Mouse (Mus musculus): ENCODE results near the gene Tspan11. TPM values are rescaled to one million over a fixed set of nuclear protein-coding genes. Genes with fewer than 3 reads are reported as not detected.

Gene Tspan11
- polyA plus RNA-seq, 1 experiment from 2014 or later, result 7.8 TPM

- Histone ChIP-seq H3K27me3 (ENCODE audit: insufficient read depth, low read length) (no peaks in the 10 kb centered on the region), H3K4me1 (ENCODE audit: insufficient read depth, low read length) (peaks cover 7% of the 10 kb centered on the region), H3K9ac (replicated peaks; ENCODE audit: low read length) (no peak overlapping the region), H3K36me3 (ENCODE audit: insufficient read depth, low read length) (no peaks in the 10 kb centered on the region), H3K9me3 (ENCODE audit: low read length) (no peaks in the 10 kb centered on the region), H3K4me3 (ENCODE audit: low read length) (no peak overlapping the region), H3K27ac (ENCODE audit: low read length) (no peak overlapping the region), H3K4me2 (replicated peaks; ENCODE audit: low read depth, low read length) (no peak overlapping the region)
- WGBS, result 86% methylated on average over 8 of the region's 8 CpGs
- no peak for ATAC-seq (ENCODE audit: low FRiP score, low TSS enrichment)
These were observed 14.8 kb upstream of the Tspan11 start for GRCm38 (mm10) chr6:127872581-127872980.

GRCm38 (mm10) chr6:127875883-127876282 lies 11.5 kb upstream of the Tspan11 start:
- Histone ChIP-seq H3K9ac (replicated peaks; ENCODE audit: low read length) (no peak overlapping the region), H3K4me3 (ENCODE audit: low read length) (no peak overlapping the region), H3K4me1 (ENCODE audit: insufficient read depth, low read length) (no peaks in the 10 kb centered on the region), H3K27ac (ENCODE audit: low read length) (no peak overlapping the region), H3K27me3 (ENCODE audit: insufficient read depth, low read length) (no peaks in the 10 kb centered on the region), H3K4me2 (replicated peaks; ENCODE audit: low read depth, low read length) (no peak overlapping the region), H3K36me3 (ENCODE audit: insufficient read depth, low read length) (no peaks in the 10 kb centered on the region), H3K9me3 (ENCODE audit: low read length) (peaks cover 8% of the 10 kb centered on the region; the same call in 1 of the 2 replicates)
- no peak for ATAC-seq (ENCODE audit: low FRiP score, low TSS enrichment)
- 58% methylated on average over 11 of the region's 11 CpGs for WGBS

GRCm38 (mm10) chr6:127876436-127876835 lies 11.0 kb upstream of the Tspan11 start:
- H3K9me3 ChIP-seq (ENCODE audit: low read length), result peaks cover 8% of the 10 kb centered on the region; the same call in 1 of the 2 replicates
- no peak overlapping the region for H3K27ac ChIP-seq (ENCODE audit: low read length)
- no peak for ATAC-seq (ENCODE audit: low FRiP score, low TSS enrichment)
- H3K36me3 ChIP-seq (ENCODE audit: insufficient read depth, low read length), result no peaks in the 10 kb centered on the region
- 82% methylated on average over 9 of the region's 9 CpGs for WGBS
- no peak overlapping the region for H3K9ac ChIP-seq (replicated peaks; ENCODE audit: low read length)
- H3K4me2 ChIP-seq (replicated peaks; ENCODE audit: low read depth, low read length), result no peak overlapping the region
- H3K27me3 ChIP-seq (ENCODE audit: insufficient read depth, low read length), result no peaks in the 10 kb centered on the region
- H3K4me1 ChIP-seq (ENCODE audit: insufficient read depth, low read length), result no peaks in the 10 kb centered on the region
- H3K4me3 ChIP-seq (ENCODE audit: low read length), result no peak overlapping the region

GRCm38 (mm10) chr6:127877026-127877425 lies 10.4 kb upstream of the Tspan11 start:
- H3K4me3 ChIP-seq (ENCODE audit: low read length), result no peak overlapping the region
- no peaks in the 10 kb centered on the region for H3K27me3 ChIP-seq (ENCODE audit: insufficient read depth, low read length)
- H3K4me1 ChIP-seq (ENCODE audit: insufficient read depth, low read length), result no peaks in the 10 kb centered on the region
- no peak for ATAC-seq (ENCODE audit: low FRiP score, low TSS enrichment)
- no peak overlapping the region for H3K27ac ChIP-seq (ENCODE audit: low read length)
- no peaks in the 10 kb centered on the region for H3K36me3 ChIP-seq (ENCODE audit: insufficient read depth, low read length)
- H3K9me3 ChIP-seq (ENCODE audit: low read length), result peaks cover 8% of the 10 kb centered on the region; the same call in 1 of the 2 replicates
- no peak overlapping the region for H3K9ac ChIP-seq (replicated peaks; ENCODE audit: low read length)
- 64% methylated on average over 12 of the region's 12 CpGs for WGBS
- no peak overlapping the region for H3K4me2 ChIP-seq (replicated peaks; ENCODE audit: low read depth, low read length)

DNA sequence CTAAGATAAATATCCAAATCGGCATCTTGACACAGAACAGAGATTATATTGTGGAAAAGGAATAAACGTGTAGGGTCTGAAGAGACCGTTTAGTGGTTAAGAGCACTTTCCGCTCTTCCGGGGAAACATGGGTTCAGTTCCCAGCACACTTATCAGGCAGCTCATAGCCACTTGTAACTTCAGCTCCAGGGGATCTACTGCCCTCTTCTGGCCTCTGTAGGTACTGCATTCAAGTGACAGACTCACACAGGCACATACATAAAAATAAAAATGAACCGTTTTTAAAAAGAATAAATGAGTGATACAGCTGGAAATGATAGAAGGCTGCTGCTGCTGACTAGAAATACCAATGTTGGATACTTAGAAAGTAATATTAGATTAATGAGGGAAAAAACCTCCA lies 7.9 kb upstream of the Tspan11 start:
- no peaks in the 10 kb centered on the region for H3K27me3 ChIP-seq (ENCODE audit: insufficient read depth, low read length)
- ATAC-seq (ENCODE audit: low FRiP score, low TSS enrichment), result no peak
- 93% methylated on average over 6 of the region's 6 CpGs for WGBS

DNA sequence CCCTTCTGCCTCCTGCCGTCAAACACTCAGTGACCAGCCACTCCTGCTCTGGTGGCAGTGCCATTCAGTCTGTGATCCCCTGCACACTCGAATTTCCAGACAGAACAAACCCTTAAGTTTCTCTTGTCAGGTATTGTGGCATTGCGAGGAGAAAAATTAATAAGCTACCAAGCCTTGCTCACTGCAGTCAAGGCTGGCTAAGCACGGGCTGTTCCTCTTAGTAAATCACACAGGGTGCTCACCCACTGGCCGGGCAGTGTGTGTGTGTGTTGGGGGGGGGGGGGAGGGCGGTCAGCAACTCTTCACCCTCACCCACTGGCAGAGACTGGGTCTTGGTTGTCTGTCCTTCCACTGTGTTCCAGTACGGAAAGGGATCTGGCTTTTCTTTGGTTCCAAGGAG lies 473 bp upstream of the Tspan11 start:
- Histone ChIP-seq H3K4me3 (ENCODE audit: low read length) (peak overlapping the region; percentile 59), H3K9ac (replicated peaks; ENCODE audit: low read length) (peak overlapping the region; percentile 71), H3K9me3 (ENCODE audit: low read length) (peaks cover 4% of the 10 kb centered on the region; the same call in 1 of the 2 replicates), H3K27me3 (ENCODE audit: insufficient read depth, low read length) (no peaks in the 10 kb centered on the region), H3K4me1 (ENCODE audit: insufficient read depth, low read length) (peaks cover 30% of the 10 kb centered on the region), H3K36me3 (ENCODE audit: insufficient read depth, low read length) (no peaks in the 10 kb centered on the region), H3K27ac (ENCODE audit: low read length) (0 out of 2 replicates have a peak overlapping the region, but pooled peaks have one; percentile 20), H3K4me2 (replicated peaks; ENCODE audit: low read depth, low read length) (peak overlapping the region; percentile 94)
- WGBS, result 5% methylated on average over 7 of the region's 7 CpGs
- peak; percentile 73 for ATAC-seq (ENCODE audit: low FRiP score, low TSS enrichment)

More for the DNA sequence above, 7.9 kb upstream of the Tspan11 start:
- no peak overlapping the region for H3K4me2 ChIP-seq (replicated peaks; ENCODE audit: low read depth, low read length)
- H3K27ac ChIP-seq (ENCODE audit: low read length), result no peak overlapping the region
- no peak overlapping the region for H3K4me3 ChIP-seq (ENCODE audit: low read length)
- H3K36me3 ChIP-seq (ENCODE audit: insufficient read depth, low read length), result no peaks in the 10 kb centered on the region
- no peak overlapping the region for H3K9ac ChIP-seq (replicated peaks; ENCODE audit: low read length)
- H3K4me1 ChIP-seq (ENCODE audit: insufficient read depth, low read length), result no peaks in the 10 kb centered on the region
- peaks cover 8% of the 10 kb centered on the region; the same call in 1 of the 2 replicates for H3K9me3 ChIP-seq (ENCODE audit: low read length)

DNA sequence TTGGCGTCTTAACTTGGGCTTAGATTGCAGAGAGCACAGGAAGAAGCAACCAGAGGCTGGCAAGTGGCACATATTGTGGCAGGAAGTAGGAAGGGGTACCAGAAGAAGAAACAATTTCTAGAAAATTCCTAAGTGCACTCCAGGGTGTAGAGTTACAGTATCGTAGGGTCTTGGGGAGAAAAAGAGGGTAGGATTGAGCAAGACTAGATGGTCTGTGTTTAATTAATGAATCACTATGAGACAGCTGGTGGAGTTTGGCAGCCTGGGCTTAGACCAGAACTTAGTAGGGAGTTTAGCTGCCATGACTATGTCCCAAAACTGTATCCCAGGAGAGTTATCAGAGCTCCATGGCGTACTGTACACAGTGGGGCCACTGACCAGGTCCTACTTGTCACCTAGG lies 1.2 kb downstream of the Tspan11 start:
- ATAC-seq (ENCODE audit: low FRiP score, low TSS enrichment), result no peak
- Histone ChIP-seq H3K9me3 (ENCODE audit: low read length) (peaks cover 4% of the 10 kb centered on the region; the same call in 1 of the 2 replicates), H3K27me3 (ENCODE audit: insufficient read depth, low read length) (no peaks in the 10 kb centered on the region), H3K36me3 (ENCODE audit: insufficient read depth, low read length) (no peaks in the 10 kb centered on the region), H3K4me2 (replicated peaks; ENCODE audit: low read depth, low read length) (peak overlapping the region; percentile 94), H3K4me3 (ENCODE audit: low read length) (peak overlapping the region; percentile 59; the same call in 1 of the 2 replicates), H3K4me1 (ENCODE audit: insufficient read depth, low read length) (peaks cover 30% of the 10 kb centered on the region), H3K9ac (replicated peaks; ENCODE audit: low read length) (peak overlapping the region; percentile 71; the same call in 1 of the 2 replicates), H3K27ac (ENCODE audit: low read length) (no peak overlapping the region)
- WGBS, result 62% methylated on average over 3 of the region's 3 CpGs

DNA sequence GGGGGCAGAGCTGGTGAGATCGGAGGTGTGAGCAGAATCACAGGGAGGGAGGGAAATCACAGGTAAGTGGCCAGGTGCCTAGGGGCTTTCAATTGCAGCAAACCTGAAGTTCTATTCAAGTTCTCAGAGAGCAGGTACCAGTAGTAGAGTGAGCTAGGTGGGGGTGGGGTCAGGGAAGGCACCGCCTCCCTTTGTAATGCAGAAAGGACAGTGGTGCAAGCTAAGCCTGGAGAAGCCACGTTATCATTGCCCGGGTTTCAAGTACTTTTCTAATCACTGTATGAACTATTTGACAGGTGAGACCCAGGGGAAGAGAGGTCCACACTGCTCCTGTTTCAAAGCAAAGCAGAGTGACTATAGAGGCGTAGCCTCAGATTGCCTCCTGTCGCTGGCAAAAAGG lies 6.2 kb downstream of the Tspan11 start:
- WGBS, result 45% methylated on average over 6 of the region's 6 CpGs
- ATAC-seq (ENCODE audit: low FRiP score, low TSS enrichment), result no peak

DNA sequence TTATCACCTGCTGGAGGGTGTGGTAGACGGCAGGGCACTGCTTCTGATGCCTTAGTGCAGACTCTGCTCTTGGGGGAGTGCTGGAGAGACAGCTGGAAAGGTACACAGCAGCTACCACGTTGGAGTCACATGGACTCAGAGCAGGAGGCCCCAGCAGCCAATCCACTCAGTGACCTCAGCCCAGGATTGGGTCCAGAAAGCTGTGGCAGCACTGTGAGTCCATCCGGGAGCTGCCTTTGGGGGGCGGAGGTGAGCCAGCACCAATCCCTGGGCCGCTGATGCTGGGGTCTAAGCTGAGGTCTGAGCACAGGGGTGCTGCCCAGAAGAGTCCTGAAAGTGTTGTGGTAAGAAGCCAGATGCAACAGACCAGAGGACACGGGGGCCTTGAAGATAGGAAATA lies 7.6 kb downstream of the Tspan11 start:
- no peak overlapping the region for H3K9ac ChIP-seq (replicated peaks; ENCODE audit: low read length)
- 44% methylated on average over 6 of the region's 6 CpGs for WGBS
- H3K36me3 ChIP-seq (ENCODE audit: insufficient read depth, low read length), result no peaks in the 10 kb centered on the region

More for the DNA sequence above, 6.2 kb downstream of the Tspan11 start:
- Histone ChIP-seq H3K9ac (replicated peaks; ENCODE audit: low read length) (no peak overlapping the region), H3K27ac (ENCODE audit: low read length) (no peak overlapping the region), H3K36me3 (ENCODE audit: insufficient read depth, low read length) (no peaks in the 10 kb centered on the region), H3K4me1 (ENCODE audit: insufficient read depth, low read length) (peaks cover 6% of the 10 kb centered on the region), H3K4me3 (ENCODE audit: low read length) (no peak overlapping the region), H3K9me3 (ENCODE audit: low read length) (no peaks in the 10 kb centered on the region), H3K27me3 (ENCODE audit: insufficient read depth, low read length) (no peaks in the 10 kb centered on the region), H3K4me2 (replicated peaks; ENCODE audit: low read depth, low read length) (no peak overlapping the region)

DNA sequence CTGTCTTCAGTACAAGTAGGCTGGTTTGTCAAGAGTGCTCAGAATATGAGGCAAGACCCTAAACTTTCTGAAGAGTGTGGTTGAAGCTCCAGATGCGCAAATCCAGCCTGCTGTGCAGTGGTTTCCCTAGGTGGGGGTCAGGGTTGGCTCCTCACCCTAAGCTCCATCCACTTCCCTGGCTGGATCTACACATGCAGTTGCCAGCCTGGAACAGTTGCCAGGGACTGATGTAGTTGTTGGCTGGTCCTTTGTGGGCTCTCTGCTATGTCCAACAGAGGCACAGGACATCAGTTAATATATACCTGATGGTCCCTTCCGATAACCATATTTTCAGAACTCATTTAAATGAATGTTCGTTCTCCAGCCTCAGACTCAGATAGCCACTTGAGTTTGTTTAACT lies 9.0 kb downstream of the Tspan11 start:
- no peak for ATAC-seq (ENCODE audit: low FRiP score, low TSS enrichment)
- H3K27me3 ChIP-seq (ENCODE audit: insufficient read depth, low read length), result no peaks in the 10 kb centered on the region
- no peak overlapping the region for H3K27ac ChIP-seq (ENCODE audit: low read length)
- no peak overlapping the region for H3K9ac ChIP-seq (replicated peaks; ENCODE audit: low read length)
- no peak overlapping the region for H3K4me2 ChIP-seq (replicated peaks; ENCODE audit: low read depth, low read length)
- 83% methylated on average over 3 of the region's 3 CpGs for WGBS
- no peaks in the 10 kb centered on the region for H3K36me3 ChIP-seq (ENCODE audit: insufficient read depth, low read length)
- 0 out of 2 replicates have a peak, but pooled peaks cover under 1% of the 10 kb centered on the region for H3K4me1 ChIP-seq (ENCODE audit: insufficient read depth, low read length)
- H3K4me3 ChIP-seq (ENCODE audit: low read length), result no peak overlapping the region
- no peaks in the 10 kb centered on the region for H3K9me3 ChIP-seq (ENCODE audit: low read length)

More for the DNA sequence above, 7.6 kb downstream of the Tspan11 start:
- 0 out of 2 replicates have a peak, but pooled peaks cover 1% of the 10 kb centered on the region for H3K4me1 ChIP-seq (ENCODE audit: insufficient read depth, low read length)
- no peak overlapping the region for H3K4me2 ChIP-seq (replicated peaks; ENCODE audit: low read depth, low read length)
- no peak for ATAC-seq (ENCODE audit: low FRiP score, low TSS enrichment)
- H3K4me3 ChIP-seq (ENCODE audit: low read length), result no peak overlapping the region
- no peaks in the 10 kb centered on the region for H3K9me3 ChIP-seq (ENCODE audit: low read length)
- H3K27me3 ChIP-seq (ENCODE audit: insufficient read depth, low read length), result no peaks in the 10 kb centered on the region
- no peak overlapping the region for H3K27ac ChIP-seq (ENCODE audit: low read length)
